Mouse (Mus musculus) naive thymus-derived CD4-positive, alpha-beta T cell, adult 2 months (primary cell): ENCODE results near the gene Fam104a.

Source experiments
- DNase-seq: peaks from one replicate; pipeline ENCODE4 v3.0.0-alpha.2; 2011; ENCODE audit warnings: low read depth

Fam104a gene

GRCm38 (mm10) chr11:113683957-113684706 lies at the start of gene Fam104a, which contains the start of gene D11Wsu47e:
Gene Fam104a, minus strand, starts transcription at chr11:113684155.
Gene D11Wsu47e, plus strand, starts transcription at chr11:113684412.
- peak; percentile 96 for DNase-seq

DNA sequence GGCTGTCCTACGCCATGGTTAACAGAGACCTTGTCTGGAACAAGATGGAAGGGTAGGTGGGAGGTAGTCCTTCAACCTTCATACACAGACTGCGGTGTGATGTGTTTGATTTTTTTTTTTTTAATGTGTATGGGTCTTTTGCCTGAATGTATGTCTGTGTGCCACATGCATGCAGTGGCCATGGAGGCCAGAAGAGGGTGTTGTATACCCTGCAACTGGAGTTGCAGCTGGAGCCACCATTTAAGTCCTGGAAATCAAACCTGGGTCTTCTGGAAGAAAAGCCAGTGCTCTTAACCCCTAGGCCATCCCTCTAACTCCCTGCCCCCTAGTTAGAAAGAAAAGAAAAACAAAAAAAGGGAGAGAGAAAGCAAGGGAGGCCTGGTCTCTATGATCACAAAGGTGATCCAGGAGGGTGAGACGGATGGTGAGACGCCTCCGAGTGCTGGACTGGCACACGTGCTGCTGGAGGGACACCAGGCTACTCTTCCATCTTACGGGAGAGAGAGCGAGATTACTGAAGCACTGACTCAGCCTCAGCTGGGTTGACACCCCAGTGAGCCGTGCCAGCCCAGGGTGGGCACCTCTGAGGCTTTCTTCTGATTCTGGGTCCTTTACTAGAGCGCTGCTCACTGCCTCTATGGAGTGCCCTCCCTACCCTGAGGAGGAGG lies 48.1 kb upstream of the Fam104a start:
- no peak for DNase-seq

DNA sequence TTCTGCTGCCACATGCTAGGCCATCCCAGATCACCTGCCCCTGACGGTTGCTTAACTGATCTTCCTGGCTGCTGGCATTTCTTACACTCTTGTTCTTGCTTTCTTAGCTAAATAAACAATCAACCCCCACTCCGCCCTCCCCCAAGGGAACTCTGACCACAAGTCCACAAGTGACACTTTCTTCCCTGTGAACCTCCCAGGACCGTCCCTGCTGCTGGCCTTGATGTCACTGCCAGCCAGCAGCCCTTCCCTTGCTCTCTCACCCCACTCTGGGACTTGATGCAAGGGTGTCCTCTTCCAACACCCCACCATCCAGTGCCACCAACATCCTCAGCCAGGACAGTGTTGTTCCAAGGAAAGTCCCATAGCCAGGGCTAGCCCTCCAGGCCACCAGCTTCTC lies 46.9 kb upstream of the Fam104a start:
- no peak for DNase-seq

DNA sequence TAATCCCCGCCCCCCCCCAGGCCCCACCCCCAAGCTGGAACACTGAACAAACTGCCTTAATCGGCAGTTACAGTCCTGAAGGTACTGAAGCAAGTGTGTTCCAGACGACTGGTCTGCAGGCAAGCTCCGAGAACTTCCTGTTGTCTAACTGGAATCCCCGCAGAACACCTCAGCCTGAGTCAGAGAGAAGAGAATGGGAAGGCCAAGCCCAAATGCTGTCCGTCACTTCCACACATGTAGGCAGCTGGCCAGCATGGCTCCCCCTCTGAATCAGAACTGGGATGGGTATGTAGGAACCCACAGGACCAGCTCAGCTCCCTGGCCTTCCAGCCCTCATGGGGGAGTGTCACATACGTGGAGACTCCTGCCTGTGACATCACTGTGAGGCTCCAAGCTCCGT lies 46.0 kb upstream of the Fam104a start:
- DNase-seq = no peak

DNA sequence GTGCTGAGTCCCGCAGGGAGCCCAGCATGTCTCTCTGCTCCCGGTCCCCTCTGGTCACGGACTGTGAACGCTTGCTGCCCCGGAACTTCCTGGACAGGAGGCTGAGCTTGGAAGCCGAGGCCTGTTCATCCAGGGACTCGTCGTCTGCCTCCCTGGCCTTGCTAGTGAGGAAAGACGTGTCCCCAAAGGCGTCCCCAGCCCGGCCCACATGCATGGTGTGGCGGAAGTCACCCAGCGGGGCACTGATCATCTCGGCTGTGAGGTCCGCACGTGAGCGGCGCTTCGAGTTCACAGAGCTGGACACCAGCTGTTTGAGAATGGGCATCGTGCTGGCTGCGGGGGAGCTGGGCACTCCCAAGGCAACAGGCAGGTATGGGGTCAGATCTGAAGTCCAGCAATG lies 45.3 kb upstream of the Fam104a start:
- no peak for DNase-seq

- DNase-seq = no peak
Observed at GRCm38 (mm10) chr11:113727992-113728391, 44.0 kb upstream of the Fam104a start.

DNA sequence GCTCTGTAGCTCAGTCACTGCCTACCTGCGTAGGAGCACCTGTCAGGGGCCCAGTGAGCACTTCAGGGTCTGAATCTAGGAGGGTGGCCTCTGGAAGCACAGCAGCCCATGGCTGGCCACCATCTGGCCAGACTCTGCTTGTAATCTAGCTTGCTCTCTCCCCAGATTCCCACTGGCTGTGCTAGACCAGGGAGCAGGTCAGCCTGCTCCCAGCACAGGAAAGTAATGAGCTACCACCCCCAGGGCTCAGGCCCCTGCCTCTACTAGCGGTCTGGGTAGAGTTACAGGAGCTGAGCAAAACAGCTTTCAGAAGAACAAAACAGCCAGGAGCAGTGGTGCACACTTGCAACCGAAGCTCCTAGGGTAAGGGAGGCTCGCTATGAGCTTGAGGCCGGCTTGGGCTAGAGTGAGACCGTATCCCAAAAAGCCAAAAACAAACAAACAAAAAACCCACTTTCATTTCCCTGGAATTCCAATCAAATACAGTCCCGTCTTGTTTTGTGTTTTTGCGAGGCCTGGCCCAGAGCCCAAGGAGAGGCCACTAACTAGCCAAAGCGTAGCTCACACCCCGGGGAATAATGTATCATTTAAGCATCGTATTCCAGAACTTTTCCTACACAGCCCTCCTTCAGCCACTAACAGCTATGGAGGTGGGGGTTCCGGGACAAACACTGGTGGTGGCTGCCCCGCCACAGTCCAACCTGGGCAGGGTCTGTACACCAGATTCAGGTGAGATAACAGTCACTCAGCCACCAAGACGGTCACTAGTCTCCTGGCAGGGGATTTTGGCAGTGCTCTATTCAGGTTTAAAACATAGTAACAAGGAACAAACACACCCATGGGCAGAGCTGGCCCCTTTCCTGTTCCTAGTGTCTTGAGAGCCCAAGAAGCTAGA lies 43.3 kb upstream of the Fam104a start:
- no peak for DNase-seq

DNA sequence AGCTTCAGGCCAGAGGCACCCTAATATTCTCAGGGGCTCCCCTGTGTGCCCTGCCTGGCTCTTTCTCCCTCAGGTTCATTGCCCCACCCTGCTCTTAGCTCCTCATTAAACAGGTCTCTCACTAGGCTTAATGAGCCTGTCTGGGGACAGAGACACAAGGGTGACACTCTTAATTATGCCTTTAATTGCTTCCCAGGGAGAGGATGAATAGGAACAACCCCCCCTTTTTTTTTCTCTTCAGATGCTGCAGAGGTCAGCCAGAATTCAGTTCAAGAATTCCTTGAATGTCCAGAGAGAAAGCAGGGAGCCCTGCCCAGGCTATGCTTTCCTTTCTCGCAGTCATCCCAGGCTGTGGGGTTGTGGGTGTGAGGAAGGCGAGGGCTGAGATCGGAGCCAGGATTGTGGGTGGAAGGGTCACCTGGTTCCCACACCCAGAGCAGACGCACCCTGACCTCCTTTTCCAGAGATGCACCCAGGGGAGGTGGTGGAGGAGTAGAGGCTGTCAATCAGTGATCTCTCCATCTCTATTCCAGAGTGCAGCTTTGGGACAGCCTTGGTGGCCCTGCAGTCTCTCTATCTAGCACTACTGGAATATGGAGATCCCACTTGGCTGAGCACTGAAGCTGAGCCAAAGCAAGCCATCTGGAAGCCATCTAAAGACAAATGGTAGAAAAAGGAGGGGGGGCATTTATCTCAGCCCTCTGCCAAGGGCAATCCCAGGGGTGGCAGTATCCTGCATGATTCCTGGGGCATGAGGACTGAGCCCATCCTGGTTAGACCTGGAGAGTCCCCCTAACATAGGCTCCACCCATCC lies 41.5 kb upstream of the Fam104a start:
- no peak for DNase-seq

- DNase-seq = no peak
Observed at GRCm38 (mm10) chr11:113722405-113723090, 38.6 kb upstream of the Fam104a start.

- DNase-seq = no peak
Observed at GRCm38 (mm10) chr11:113717767-113718424, 33.9 kb upstream of the Fam104a start.

- DNase-seq = no peak
Observed at GRCm38 (mm10) chr11:113716132-113716531, 32.2 kb upstream of the Fam104a start.

DNA sequence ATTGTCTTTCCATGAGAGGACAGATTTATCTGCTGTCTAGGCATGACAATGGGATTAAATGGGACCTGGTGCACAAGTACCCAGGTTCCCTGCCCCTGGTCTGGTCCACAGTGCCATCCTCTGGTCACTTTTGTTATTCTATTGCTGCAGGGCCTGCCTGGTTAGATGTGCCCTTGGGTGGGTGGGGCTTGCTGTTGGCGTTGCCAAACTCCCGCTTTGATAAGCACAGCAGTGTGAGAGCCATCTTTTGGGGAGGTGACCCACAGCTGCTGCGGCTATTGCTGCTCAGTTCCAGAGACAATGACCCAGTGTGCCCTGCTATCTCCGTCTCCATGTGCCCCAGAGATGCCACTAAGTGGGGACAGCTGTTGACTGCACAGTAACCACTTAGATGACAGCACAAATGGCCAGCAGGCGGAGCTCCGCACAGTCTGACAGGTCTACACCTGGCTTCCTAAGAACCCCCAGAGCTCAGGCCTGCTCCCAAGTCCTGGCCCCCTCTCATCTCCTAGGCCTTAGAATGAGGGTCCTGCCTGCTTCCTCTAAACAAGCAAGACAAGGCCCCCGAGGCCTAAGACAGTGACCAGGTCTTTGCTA lies 31.2 kb upstream of the Fam104a start:
- DNase-seq = peak; percentile 22

- DNase-seq = no peak
Observed at GRCm38 (mm10) chr11:113711061-113711460, 27.1 kb upstream of the Fam104a start.

GRCm38 (mm10) chr11:113710257-113710777 lies 26.4 kb upstream of the Fam104a start:
- no peak for DNase-seq

DNA sequence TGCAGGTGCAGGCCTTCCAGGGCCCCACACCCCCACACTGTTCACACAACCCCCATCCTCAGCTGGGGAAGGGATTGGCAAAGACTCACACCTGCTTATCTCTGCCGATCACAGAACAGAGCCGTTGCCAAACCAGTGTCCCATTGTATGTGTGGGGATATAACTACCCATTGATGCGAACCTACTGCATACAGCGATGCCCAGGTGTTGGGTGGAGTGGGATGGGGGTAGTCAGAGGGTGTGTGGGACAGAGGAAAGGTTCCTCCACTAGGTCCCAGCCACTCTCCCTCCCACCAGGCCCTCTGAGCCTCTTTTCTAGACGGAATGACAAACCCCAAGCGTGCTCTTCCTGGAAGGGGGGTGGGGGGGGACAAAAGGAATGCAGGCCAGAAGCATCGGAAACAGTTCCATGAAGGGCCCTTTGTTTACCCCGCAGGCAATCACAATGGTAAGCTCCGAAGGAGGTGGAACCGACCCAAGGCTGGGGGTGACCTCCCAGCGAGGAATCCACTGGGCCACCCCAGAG lies 25.8 kb upstream of the Fam104a start, which contains the start of gene Cpsf4l:
Gene Cpsf4l (minus strand): TSS at position 287 of the 526 bp plus-strand sequence.
- DNase-seq = no peak

GRCm38 (mm10) chr11:113709272-113709671 lies 25.3 kb upstream of the Fam104a start:
- DNase-seq = no peak

DNA sequence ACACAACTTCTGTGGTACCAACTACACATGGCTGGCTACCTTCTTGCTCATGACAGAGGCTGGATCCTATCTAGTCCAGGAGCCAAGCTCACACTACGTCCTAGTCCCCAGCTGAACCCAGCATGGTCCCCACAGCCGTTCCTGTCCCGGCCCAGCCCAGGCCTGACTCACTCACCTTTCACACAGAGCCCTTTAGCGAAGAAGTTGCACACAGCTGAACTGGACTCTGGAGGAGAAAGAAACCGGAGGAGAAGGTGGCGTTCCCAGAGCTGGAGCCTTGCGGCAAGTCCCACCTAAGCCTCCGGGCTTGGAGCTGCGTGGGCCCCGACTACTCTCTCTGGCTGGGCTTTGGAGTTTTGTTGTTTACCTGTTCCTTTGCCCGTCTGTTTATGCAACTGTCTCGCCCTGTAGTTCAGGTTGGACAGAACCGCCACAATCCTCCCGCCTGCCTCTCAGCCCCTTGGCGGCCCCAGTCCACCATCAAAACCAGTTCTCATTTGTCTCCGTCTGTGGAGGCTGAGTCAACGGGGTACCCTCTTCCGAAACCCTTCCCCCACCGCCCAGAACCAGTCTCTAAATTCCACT lies 24.8 kb upstream of the Fam104a start:
- no peak for DNase-seq

DNA sequence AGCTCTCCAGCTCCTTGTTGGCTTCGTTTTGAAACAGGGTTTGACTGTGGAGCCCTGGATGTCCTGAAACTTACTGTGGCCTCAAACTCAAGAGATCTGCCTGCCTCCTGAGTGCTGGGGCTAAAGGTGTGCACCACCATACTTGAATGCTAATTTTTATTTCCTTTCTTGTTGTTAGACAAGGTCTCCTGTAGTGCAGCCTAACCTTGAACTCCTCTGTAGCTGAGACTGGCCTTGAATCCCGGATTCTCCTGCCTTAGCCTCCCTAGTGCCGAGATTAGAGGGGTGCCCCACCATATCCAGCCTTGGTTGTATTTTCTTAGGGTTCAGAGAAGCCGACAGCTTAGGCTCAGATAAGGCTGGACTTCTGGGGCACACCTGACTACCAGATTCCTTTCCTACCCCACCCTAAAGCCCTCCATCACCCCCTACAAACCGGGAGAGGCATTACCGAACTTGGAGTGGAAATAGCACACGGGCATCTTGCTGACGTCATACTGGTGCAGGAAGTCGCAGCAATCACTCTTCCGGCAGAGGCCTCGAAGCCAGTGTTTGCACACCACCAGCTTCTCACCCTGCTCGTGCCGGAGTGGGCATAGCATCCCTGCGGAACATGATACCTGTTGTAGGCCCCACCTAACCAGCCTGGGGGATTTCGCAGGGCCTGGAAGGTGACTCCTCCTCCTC lies 22.2 kb upstream of the Fam104a start:
- DNase-seq = no peak
